Mouse (Mus musculus): Measurements from ENCODE around the gene Prg2.

DNA sequence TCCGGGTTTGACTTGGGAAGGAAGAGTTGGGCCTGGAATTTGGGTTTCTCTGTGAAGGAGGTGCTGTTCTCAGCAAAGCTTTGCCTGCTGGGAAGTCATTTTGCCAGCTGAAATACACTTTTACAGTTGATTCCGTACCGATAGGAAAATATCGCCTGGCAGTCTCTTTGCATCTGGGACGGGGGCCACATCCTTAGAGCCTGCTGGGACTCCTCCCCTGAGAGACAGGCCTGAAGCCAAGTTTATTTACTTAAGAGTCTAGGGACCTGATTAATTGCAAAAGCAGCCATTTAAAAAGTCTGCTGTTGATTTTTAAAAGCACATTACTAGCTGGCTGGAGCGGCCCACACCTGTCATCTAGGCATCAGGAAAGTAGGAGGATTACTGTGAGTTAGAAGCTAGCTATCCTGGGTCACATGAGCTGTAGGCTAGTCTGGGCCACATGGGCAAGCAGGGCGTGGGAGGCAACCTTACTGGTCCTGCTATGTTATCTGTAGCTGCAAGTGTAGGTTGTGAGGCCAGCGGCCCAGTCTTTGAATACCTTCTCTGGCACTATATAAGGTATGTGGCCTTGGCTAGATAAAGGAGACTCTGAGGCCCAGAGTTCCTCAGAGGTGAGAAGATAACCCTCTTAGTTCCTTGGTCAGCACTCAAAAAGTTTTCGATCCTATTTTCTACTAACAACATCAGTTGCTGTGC, 31.8 kb downstream of the Prg2 start:
- TF ChIP-seq CTCF (IDR thresholded peaks at IDR 0.05; ENCODE audit: low read depth), result no peak
- TF ChIP-seq EP300 (IDR thresholded peaks at IDR 0.05; ENCODE audit: low read depth), result peak; percentile 75

All from liver, embryonic 14.5 days (tissue).